Mouse (Mus musculus) brown adipose tissue, adult 24 weeks (tissue): Measurements from ENCODE around the gene Syt8. TPM values are rescaled to one million over a fixed set of nuclear protein-coding genes. Genes with fewer than 3 reads are reported as not detected.
"Not testable (repeated sequence)": the region's sequence is repeated elsewhere in the genome, so short reads cannot be mapped to it uniquely, and the experiment has no call there.

Experiments used
- H3K27ac ChIP-seq: fragments of 200-500 bp; replicated peaks from 2 replicates; pipeline ENCODE4 v1.5.1; 2012; ENCODE audit warnings: low read depth, mild to moderate bottlenecking, low read length
- H3K4me1 ChIP-seq: fragments of 200-500 bp; 2 replicates; pipeline ENCODE4 v1.6.1; 2012; ENCODE audit warnings: low read length, mixed read lengths; ENCODE audit not compliant: control insufficient read depth, insufficient read depth, insufficient read length
- H3K4me3 ChIP-seq: fragments of 200-500 bp; 2 replicates; pipeline ENCODE4 v1.5.1; 2012; ENCODE audit warnings: low read depth, mild to moderate bottlenecking, low read length, moderate library complexity; ENCODE audit not compliant: insufficient read depth
- polyA plus RNA-seq: library from polyadenylated mRNA; stranded (reverse); fragments of >200 nt; gene quantifications from 2 replicates; pipeline ENCODE4 v1.2.4, GENCODE M21; 2012; ENCODE audit not compliant: missing spikeins, insufficient read depth, insufficient read length

Gene Syt8
- polyA plus RNA-seq, 1 experiment, result not detected

- Histone ChIP-seq H3K27ac (peak overlapping the region; percentile 81), H3K4me1 (peaks cover 56% of the 10 kb centered on the region), H3K4me3 (no peak overlapping the region)
These were observed 36.6 kb upstream of the Syt8 start for GRCm38 (mm10) chr7:142398052-142398451.

DNA sequence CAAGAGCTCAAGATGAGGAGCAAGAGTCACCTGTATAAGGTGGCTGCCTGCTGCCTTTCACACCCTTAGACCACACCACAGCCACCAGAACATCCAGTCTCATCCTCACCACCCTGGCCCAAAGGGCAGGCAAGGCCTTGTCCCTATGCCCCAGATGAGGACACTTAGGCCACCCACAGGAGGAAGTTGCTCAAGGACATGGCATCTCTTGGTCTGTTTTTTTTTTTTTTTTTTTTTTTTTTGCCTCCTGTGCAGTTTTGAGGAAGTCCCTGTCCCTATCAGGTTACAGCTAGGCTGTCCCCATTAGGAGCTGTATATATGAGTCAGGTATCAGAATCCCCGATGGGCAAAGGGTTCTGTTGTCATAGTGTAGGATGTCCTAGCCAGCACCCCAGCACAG lies 35.4 kb upstream of the Syt8 start:
- no peak overlapping the region for H3K4me3 ChIP-seq
- H3K4me1 ChIP-seq, result peaks cover 44% of the 10 kb centered on the region
- peak overlapping the region; percentile 81 for H3K27ac ChIP-seq

- Histone ChIP-seq H3K4me3 (no peak overlapping the region), H3K4me1 (peaks cover 36% of the 10 kb centered on the region), H3K27ac (no peak overlapping the region)
These were observed 34.4 kb upstream of the Syt8 start for GRCm38 (mm10) chr7:142400112-142400749.

- no peak overlapping the region for H3K4me3 ChIP-seq
- no peak overlapping the region for H3K27ac ChIP-seq
- peaks cover 32% of the 10 kb centered on the region for H3K4me1 ChIP-seq
These were observed 33.9 kb upstream of the Syt8 start for GRCm38 (mm10) chr7:142400750-142401142.

DNA sequence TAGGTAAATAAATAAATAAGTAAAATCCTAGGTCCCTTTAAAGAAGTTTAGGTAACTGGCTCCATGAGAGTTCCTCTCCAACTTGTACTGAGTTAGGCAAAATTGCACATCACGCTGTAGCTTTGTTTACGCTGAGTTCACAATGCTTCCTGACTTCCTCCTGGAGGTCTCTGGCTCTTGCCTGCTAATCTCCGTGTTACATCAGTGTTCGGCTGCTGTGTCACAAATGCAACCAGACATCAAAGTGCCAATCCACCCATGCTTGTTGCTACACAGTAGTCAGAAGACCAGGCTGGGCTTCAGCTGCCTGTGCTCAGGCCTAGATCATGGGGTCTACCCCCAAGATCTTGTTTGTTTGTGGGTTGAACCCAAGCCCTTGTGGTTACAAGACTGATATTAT lies 31.1 kb upstream of the Syt8 start:
- no peak overlapping the region for H3K4me3 ChIP-seq
- H3K4me1 ChIP-seq, result peaks cover 15% of the 10 kb centered on the region; the same call in 1 of the 2 replicates
- H3K27ac ChIP-seq, result no peak overlapping the region

GRCm38 (mm10) chr7:142405134-142405533 lies 29.5 kb upstream of the Syt8 start:
- H3K27ac ChIP-seq, H3K4me3 ChIP-seq, H3K4me1 ChIP-seq: not testable (repeated sequence)

DNA sequence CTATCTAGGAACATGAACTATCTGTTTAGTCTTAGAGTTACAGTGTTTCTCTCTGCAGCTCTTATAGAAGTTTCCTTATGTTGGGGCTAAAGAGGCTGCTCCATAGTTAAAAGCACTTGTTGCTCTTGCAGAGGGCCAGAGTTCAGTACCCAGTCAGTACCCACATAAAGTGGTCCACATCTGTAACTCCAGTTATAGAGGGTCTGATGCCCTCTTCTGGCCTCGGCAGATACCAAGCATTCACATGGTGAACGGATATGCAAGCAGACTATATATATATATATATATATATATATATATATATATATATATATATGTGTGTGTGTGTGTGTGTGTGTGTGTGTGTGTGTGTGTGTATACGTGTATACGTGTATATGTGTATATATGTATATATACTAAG lies 26.7 kb upstream of the Syt8 start:
- no peak overlapping the region for H3K27ac ChIP-seq
- H3K4me1 ChIP-seq, result no peaks in the 10 kb centered on the region
- H3K4me3 ChIP-seq, result no peak overlapping the region

DNA sequence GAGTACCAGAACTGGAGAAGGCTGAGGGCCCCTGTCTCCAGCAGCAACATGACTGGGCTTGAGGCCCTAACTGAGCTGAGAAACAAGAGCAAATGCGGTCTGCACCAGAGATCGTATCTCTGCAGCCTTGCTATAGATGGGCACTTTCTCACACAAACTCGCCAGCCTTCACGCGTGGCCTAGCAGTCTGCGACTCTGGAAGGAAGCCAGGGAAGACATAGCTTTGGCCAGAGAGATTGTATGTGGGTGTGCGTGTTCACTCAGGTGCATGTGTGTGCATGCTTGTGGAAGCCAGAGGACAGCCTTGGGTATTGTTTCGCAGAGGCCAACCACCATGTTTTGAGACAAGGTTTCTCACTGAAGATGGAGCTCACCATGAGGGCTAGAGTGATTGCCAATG lies 26.0 kb upstream of the Syt8 start:
- Histone ChIP-seq H3K27ac (no peak overlapping the region), H3K4me3 (no peak overlapping the region), H3K4me1 (no peaks in the 10 kb centered on the region)

DNA sequence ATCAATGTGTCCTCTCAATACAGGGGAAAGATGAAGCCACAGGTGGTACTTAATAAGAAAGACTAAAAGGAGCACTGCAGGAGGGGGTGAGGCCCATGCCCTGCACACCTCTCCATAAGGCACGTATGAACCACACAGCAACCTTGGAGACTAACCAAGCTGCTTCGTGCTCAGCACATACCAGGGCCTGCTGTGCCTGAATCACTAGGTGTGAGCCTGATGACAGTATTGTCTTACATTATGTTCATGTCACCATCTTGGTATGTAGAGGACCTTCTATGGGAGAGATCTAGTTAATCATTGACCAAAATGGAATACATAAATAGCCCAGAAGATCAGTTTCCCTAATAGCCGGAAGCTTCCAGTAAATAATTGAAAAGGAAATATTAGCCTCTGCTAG lies 25.0 kb upstream of the Syt8 start:
- no peaks in the 10 kb centered on the region for H3K4me1 ChIP-seq
- no peak overlapping the region for H3K4me3 ChIP-seq
- H3K27ac ChIP-seq, result no peak overlapping the region

DNA sequence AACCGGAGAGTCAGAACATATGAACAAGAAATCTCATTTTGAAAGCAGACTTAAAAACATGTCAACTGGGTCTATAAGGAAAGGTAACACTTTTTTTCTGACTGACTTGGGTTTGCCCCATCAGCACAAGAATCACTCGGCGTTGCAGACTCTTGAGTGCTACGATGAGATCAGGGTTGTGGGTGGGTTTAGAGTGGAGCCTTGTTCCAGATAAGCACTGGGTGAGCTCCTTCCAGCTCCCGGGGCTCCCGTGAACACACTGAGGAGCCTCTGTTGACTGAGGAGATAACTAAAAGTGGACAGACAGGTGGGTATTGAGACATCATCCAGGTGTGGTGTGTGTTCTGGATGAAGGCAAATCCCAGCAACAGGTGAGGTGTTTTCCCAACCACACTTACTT lies 21.4 kb upstream of the Syt8 start:
- H3K27ac ChIP-seq, result no peak overlapping the region
- no peak overlapping the region for H3K4me3 ChIP-seq
- no peaks in the 10 kb centered on the region; the same call in 1 of the 2 replicates for H3K4me1 ChIP-seq

- Histone ChIP-seq H3K4me1 (no peaks in the 10 kb centered on the region; the same call in 1 of the 2 replicates), H3K4me3 (no peak overlapping the region), H3K27ac (peak overlapping the region; percentile 91)
These were observed 19.3 kb upstream of the Syt8 start for GRCm38 (mm10) chr7:142415314-142415713.

GRCm38 (mm10) chr7:142416225-142416624 lies 18.4 kb upstream of the Syt8 start:
- Histone ChIP-seq H3K4me3 (no peak overlapping the region), H3K4me1 (no peaks in the 10 kb centered on the region; the same call in 1 of the 2 replicates), H3K27ac (peak overlapping the region; percentile 73)

DNA sequence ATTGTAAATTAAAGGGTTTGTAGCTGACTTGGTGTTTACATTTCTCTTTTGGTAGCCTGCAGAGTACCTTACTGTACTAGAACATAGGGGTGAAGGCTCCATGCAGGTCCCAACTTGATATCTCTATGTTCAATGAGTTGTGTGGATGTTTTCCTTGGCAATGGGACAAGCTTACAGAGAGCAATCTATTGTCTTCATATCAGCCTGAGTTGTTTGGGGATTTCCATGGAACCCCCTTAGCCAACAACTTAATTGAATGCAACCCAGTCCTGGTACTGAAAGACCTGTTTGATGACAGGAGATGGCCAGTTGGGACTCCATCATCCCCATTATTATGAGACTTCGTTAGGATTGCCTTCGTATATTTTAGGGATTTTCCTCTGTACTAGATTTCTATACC lies 16.6 kb upstream of the Syt8 start:
- no peak overlapping the region for H3K4me3 ChIP-seq
- H3K27ac ChIP-seq, result no peak overlapping the region
- no peaks in the 10 kb centered on the region; the same call in 1 of the 2 replicates for H3K4me1 ChIP-seq

GRCm38 (mm10) chr7:142418679-142419078 lies 16.0 kb upstream of the Syt8 start:
- Histone ChIP-seq H3K4me1 (no peaks in the 10 kb centered on the region; the same call in 1 of the 2 replicates), H3K27ac (no peak overlapping the region), H3K4me3 (no peak overlapping the region)

GRCm38 (mm10) chr7:142419887-142420286 lies 14.8 kb upstream of the Syt8 start:
- no peak overlapping the region for H3K27ac ChIP-seq

DNA sequence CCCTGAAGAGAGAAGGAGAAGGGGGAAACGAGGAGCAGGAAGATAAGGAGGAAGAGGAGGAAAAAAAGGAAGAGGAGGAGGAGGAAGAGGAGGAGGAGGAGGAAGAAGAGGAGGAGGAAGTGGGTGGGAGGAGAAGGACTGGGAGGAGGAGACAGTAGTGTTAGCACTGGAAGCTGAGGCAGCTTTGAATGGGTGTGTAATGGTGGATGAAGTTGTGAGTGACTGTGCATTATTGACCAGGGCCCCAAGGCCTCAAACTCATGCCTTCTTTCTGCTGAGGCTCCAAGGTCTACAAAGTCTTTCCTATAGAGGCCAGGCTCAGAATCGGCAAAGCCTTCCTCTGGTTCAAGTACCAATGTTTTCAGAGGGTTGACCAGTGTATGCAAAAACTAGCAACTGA lies 12.8 kb upstream of the Syt8 start:
- Histone ChIP-seq H3K4me3 (no peak overlapping the region), H3K4me1 (no peaks in the 10 kb centered on the region), H3K27ac (no peak overlapping the region)

More at GRCm38 (mm10) chr7:142419887-142420286, 14.8 kb upstream of the Syt8 start:
- Histone ChIP-seq H3K4me3 (no peak overlapping the region), H3K4me1 (no peaks in the 10 kb centered on the region; the same call in 1 of the 2 replicates)
